Mouse (Mus musculus): ENCODE results near the gene Rhbdd1.
A peak's percentile ranks its signal among the peaks of the same experiment; 100 is the strongest.

Gene Rhbdd1

GRCm38 (mm10) chr1:82437273-82437672, 121.0 kb downstream of the Rhbdd1 start:
- DNase-seq = no peak

GRCm38 (mm10) chr1:82440123-82440522, 123.9 kb downstream of the Rhbdd1 start:
- DNase-seq = no peak

GRCm38 (mm10) chr1:82443517-82443916, 127.3 kb downstream of the Rhbdd1 start:
- no peak for DNase-seq

GRCm38 (mm10) chr1:82446049-82446448, 129.8 kb downstream of the Rhbdd1 start:
- DNase-seq = no peak

GRCm38 (mm10) chr1:82449851-82450250, 133.6 kb downstream of the Rhbdd1 start:
- no peak for DNase-seq

- no peak for DNase-seq
Measured at GRCm38 (mm10) chr1:82451927-82452651, 135.8 kb downstream of the Rhbdd1 start.

GRCm38 (mm10) chr1:82454031-82454430, 137.8 kb downstream of the Rhbdd1 start:
- DNase-seq = peak; percentile 85

GRCm38 (mm10) chr1:82459350-82459749, 143.1 kb downstream of the Rhbdd1 start:
- no peak for DNase-seq

- DNase-seq = no peak
Measured at GRCm38 (mm10) chr1:82459926-82460325, 143.7 kb downstream of the Rhbdd1 start.

GRCm38 (mm10) chr1:82461041-82461440, 144.8 kb downstream of the Rhbdd1 start:
- no peak for DNase-seq

GRCm38 (mm10) chr1:82465321-82465853, 149.1 kb downstream of the Rhbdd1 start:
- DNase-seq = no peak

- DNase-seq = no peak
Measured at GRCm38 (mm10) chr1:82468872-82469271, 152.6 kb downstream of the Rhbdd1 start.

GRCm38 (mm10) chr1:82470516-82471225, 154.4 kb downstream of the Rhbdd1 start:
- DNase-seq = no peak

GRCm38 (mm10) chr1:82473467-82473866, 157.2 kb downstream of the Rhbdd1 start:
- DNase-seq = no peak

- DNase-seq = no peak
Measured at GRCm38 (mm10) chr1:82474461-82474961, 158.3 kb downstream of the Rhbdd1 start.

GRCm38 (mm10) chr1:82475254-82475653, 159.0 kb downstream of the Rhbdd1 start:
- no peak for DNase-seq

GRCm38 (mm10) chr1:82475821-82476220, 159.6 kb downstream of the Rhbdd1 start:
- no peak for DNase-seq

- peak; percentile 37 for DNase-seq
Measured at GRCm38 (mm10) chr1:82476256-82476655, 160.0 kb downstream of the Rhbdd1 start.

GRCm38 (mm10) chr1:82476746-82477145, 160.5 kb downstream of the Rhbdd1 start:
- DNase-seq = no peak

- no peak for DNase-seq
Measured at GRCm38 (mm10) chr1:82479696-82480487, 163.6 kb downstream of the Rhbdd1 start.

- DNase-seq = no peak
Measured at GRCm38 (mm10) chr1:82482371-82482770, 166.1 kb downstream of the Rhbdd1 start.

- DNase-seq = no peak
Measured at GRCm38 (mm10) chr1:82486371-82486770, 170.1 kb downstream of the Rhbdd1 start.

GRCm38 (mm10) chr1:82491954-82492353, 175.7 kb downstream of the Rhbdd1 start:
- no peak for DNase-seq

Data from cerebellum, adult 9-10 months (tissue).